Mouse (Mus musculus) forebrain, embryonic 13.5 days (tissue): Measurements from ENCODE around the gene Bmp4. TPM values are rescaled to one million over a fixed set of nuclear protein-coding genes. Genes with fewer than 3 reads are reported as not detected.

ENCODE experiments used
- ATAC-seq: fragments of 200-750 bp; cut with Nextera tagmentation; 2 replicates; pipeline ENCODE4 v1.8.0; 2017
- H3K27ac ChIP-seq: fragments of 300-500 bp; sonication (generic); 2 replicates; pipeline ENCODE4 v1.5.1; 2015; ENCODE audit warnings: inconsistent platforms, mild to moderate bottlenecking, moderate library complexity
- H3K27me3 ChIP-seq: fragments of 300-500 bp; sonication (generic); 2 replicates; pipeline ENCODE4 v1.6.1; 2015; ENCODE audit warnings: mild to moderate bottlenecking, inconsistent platforms
- H3K36me3 ChIP-seq: fragments of 300-500 bp; sonication (generic); 2 replicates; pipeline ENCODE4 v1.6.1; 2015; ENCODE audit warnings: mild to moderate bottlenecking, inconsistent platforms; ENCODE audit not compliant: poor library complexity, severe bottlenecking
- H3K4me1 ChIP-seq: fragments of 300-500 bp; sonication (generic); 2 replicates; pipeline ENCODE4 v1.6.1; 2015; ENCODE audit warnings: inconsistent platforms
- H3K4me2 ChIP-seq: fragments of 300-500 bp; sonication (generic); 2 replicates; pipeline ENCODE4 v1.6.1; 2015; ENCODE audit warnings: inconsistent platforms, mild to moderate bottlenecking, moderate library complexity
- H3K4me3 ChIP-seq: fragments of 300-500 bp; sonication (generic); 2 replicates; pipeline ENCODE4 v1.5.1; 2015; ENCODE audit warnings: mild to moderate bottlenecking, inconsistent platforms
- H3K9ac ChIP-seq: fragments of 300-500 bp; sonication (generic); 2 replicates; pipeline ENCODE4 v1.6.1; 2015; ENCODE audit warnings: mild to moderate bottlenecking, inconsistent platforms
- H3K9me3 ChIP-seq: fragments of 300-500 bp; sonication (generic); replicated peaks from 2 replicates; pipeline ENCODE4 v1.6.1; 2016; ENCODE audit warnings: inconsistent platforms
- WGBS: fragments of 180-500 bp; shearing (Covaris S2); methylation state at CpG from one replicate; pipeline ENCODE4 v1.1.7; 2015; 5-methylcytosine and 5-hydroxymethylcytosine counted together
- polyA plus RNA-seq: library from polyadenylated mRNA; unstranded; fragments of >200 nt; fragmentation: Nextera tagmentation; extraction: Ambion mirVana; gene quantifications from 2 replicates; pipeline ENCODE4 v1.2.1, GENCODE M21; 2015

The Bmp4 gene
- polyA plus RNA-seq, 1 experiment from 2014 or later, result 2.4 TPM

DNA sequence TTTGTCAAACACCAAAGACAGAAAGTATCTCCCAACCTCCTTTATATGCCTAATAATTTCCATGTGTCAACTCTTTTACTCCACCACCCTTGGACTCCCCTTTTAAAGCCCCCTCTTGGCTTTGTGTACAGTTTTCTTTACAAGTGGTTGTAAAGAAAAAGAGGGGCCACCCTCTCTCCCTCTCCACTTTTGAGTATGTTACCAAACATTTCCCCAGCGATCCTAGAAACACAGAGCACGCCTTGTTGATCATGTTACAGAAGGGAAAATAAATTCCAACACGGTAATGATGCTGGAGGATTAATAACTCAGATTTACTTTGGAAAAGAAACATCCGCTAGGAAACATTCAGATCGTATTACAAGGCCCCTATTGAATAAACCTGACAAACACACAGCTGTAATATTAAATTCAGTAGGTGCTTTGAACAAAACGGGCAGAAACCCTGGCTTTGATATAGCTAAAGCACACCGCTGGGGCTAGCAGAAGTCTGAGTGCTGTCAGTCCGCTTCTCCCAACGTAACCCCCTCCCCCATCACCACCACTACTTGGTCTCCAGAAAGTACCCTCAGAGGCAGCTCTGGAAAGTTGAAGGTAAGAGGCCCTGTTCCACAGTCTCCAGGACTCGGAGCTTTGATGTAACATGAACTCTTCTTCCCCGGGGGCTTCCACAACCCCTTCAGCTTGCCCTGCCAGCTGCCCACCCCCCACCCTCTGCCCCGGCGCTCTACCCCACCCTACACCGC is 5.3 kb downstream of the Bmp4 start:
- Histone ChIP-seq H3K4me3 (peak overlapping the region; percentile 51), H3K4me2 (peak overlapping the region; percentile 79), H3K36me3 (no peaks in the 10 kb centered on the region), H3K4me1 (peaks cover 53% of the 10 kb centered on the region), H3K9ac (no peak overlapping the region), H3K9me3 (no peaks in the 10 kb centered on the region), H3K27me3 (peaks cover 96% of the 10 kb centered on the region), H3K27ac (no peak overlapping the region)
- 5% methylated on average over 14 of the region's 14 CpGs for WGBS
- ATAC-seq, result no peak

DNA sequence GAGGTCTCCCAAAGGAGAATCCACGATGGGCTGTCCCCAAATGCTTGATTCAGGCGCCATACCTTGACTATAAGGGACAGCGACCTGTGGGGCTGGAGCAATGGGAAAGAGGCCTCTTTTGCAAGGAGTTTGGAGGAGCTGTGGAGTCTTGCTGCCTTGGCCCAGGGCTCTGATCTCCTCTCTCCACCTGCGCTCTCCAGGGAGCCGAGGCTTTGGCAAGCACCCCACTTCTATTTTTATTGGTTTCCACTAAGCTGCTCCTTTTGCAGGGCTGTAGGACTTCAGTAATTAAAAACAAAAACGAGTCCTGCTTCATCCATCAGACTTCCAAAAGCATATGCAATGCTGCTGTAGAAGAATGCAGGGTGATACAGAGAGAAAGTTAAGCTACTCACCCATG is 9.0 kb downstream of the Bmp4 start:
- Histone ChIP-seq H3K36me3 (no peaks in the 10 kb centered on the region), H3K27me3 (peaks cover 86% of the 10 kb centered on the region), H3K9ac (no peak overlapping the region), H3K4me3 (no peak overlapping the region), H3K4me1 (peaks cover 25% of the 10 kb centered on the region), H3K9me3 (no peaks in the 10 kb centered on the region), H3K4me2 (no peak overlapping the region), H3K27ac (no peak overlapping the region)
- ATAC-seq, result no peak
- 34% methylated on average over 6 of the region's 6 CpGs for WGBS

- Histone ChIP-seq H3K27ac (no peak overlapping the region), H3K9ac (0 out of 2 replicates have a peak overlapping the region, but pooled peaks have one; percentile 16), H3K4me2 (peak overlapping the region; percentile 62), H3K4me1 (peaks cover 13% of the 10 kb centered on the region), H3K4me3 (peak overlapping the region; percentile 29), H3K27me3 (peaks cover 75% of the 10 kb centered on the region), H3K36me3 (no peaks in the 10 kb centered on the region), H3K9me3 (no peaks in the 10 kb centered on the region)
- peak; percentile 73; the same call in 1 of the 2 replicates for ATAC-seq
- 3% methylated on average over 26 of the region's 31 CpGs for WGBS
These were observed 10.2 kb downstream of the Bmp4 start for GRCm38 (mm10) chr14:46380286-46380721.

GRCm38 (mm10) chr14:46379285-46379684 is 11.2 kb downstream of the Bmp4 start, which contains the start of gene Gm15217:
Gene Gm15217, plus strand, starts transcription at chr14:46379414.
- H3K27ac ChIP-seq, result no peak within 1 kb of the TSS
- H3K9ac ChIP-seq, result 0 out of 2 replicates have a peak within 1 kb of the TSS, but pooled peaks have one; percentile 16
- 87% methylated on average over 12 of the region's 12 CpGs for WGBS
- no peaks in the 10 kb centered on the region for H3K9me3 ChIP-seq
- peaks cover 65% of the 10 kb centered on the region for H3K27me3 ChIP-seq
- peak within 1 kb of the TSS; percentile 29 for H3K4me3 ChIP-seq
- peak within 1 kb of the TSS; percentile 62 for H3K4me2 ChIP-seq
- H3K36me3 ChIP-seq, result no peaks in the 10 kb centered on the region
- ATAC-seq, result no peak
- H3K4me1 ChIP-seq, result peaks cover 10% of the 10 kb centered on the region

GRCm38 (mm10) chr14:46375796-46376195 is 14.7 kb downstream of the Bmp4 start:
- Histone ChIP-seq H3K27ac (no peak overlapping the region), H3K9me3 (no peaks in the 10 kb centered on the region), H3K4me1 (peaks cover 8% of the 10 kb centered on the region), H3K4me2 (no peak overlapping the region), H3K27me3 (peaks cover 32% of the 10 kb centered on the region), H3K9ac (no peak overlapping the region), H3K36me3 (no peaks in the 10 kb centered on the region), H3K4me3 (no peak overlapping the region)
- WGBS, result 85% methylated on average over 5 of the region's 5 CpGs
- ATAC-seq, result no peak

DNA sequence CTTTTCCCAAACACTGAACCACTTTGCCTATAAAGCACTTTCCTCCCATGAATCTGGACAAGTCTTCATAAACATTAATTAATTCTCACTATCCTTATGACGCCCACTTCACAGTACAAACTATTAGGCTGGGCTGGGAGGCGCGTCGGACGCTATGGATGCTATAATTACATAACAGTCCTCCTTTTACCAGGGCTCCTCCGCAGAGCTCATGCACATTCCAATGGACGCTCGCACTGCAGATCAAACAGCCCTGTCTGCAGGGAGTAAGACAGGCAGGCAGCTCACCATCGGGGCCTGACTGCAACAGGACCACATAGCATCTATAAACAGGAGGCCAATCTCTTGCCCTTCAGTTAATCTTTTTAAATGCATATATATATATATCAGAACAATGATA is 18.0 kb downstream of the Bmp4 start:
- Histone ChIP-seq H3K4me2 (no peak overlapping the region), H3K36me3 (no peaks in the 10 kb centered on the region), H3K9ac (no peak overlapping the region), H3K27me3 (0 out of 2 replicates have a peak, but pooled peaks cover 5% of the 10 kb centered on the region), H3K9me3 (no peaks in the 10 kb centered on the region), H3K4me3 (no peak overlapping the region), H3K27ac (no peak overlapping the region), H3K4me1 (no peaks in the 10 kb centered on the region)
- no peak for ATAC-seq
- WGBS, result 32% methylated on average over 9 of the region's 9 CpGs

DNA sequence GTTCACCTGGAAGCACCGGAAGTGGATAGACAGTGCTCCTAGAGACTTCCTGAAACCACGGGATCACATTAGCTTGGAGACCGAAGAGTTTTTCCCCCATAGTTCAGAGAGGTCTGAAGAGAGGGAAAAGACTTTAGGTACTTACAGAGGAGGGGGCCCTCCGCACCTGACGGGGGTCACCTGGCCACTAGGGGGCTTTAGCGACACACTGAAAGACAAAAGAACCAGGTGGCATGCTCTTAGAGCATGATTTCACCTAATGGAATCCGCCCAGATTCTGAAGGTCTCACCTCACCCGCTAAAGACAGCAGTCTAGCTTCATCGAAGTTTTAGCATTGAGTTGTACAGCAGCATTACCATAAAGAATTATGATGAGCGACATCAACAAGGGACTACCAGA is 27.3 kb downstream of the Bmp4 start:
- Histone ChIP-seq H3K27ac (no peak overlapping the region), H3K27me3 (no peaks in the 10 kb centered on the region), H3K9ac (no peak overlapping the region), H3K4me1 (no peaks in the 10 kb centered on the region), H3K4me3 (no peak overlapping the region), H3K9me3 (no peaks in the 10 kb centered on the region), H3K36me3 (no peaks in the 10 kb centered on the region), H3K4me2 (no peak overlapping the region)
- ATAC-seq, result no peak
- 42% methylated on average over 10 of the region's 10 CpGs for WGBS

GRCm38 (mm10) chr14:46357696-46358095 is 32.8 kb downstream of the Bmp4 start:
- H3K9ac ChIP-seq, result no peak overlapping the region
- H3K9me3 ChIP-seq, result no peaks in the 10 kb centered on the region
- H3K4me1 ChIP-seq, result no peaks in the 10 kb centered on the region
- WGBS, result 90% methylated on average over 8 of the region's 8 CpGs
- no peak overlapping the region for H3K4me3 ChIP-seq
- no peak overlapping the region for H3K27ac ChIP-seq
- no peak for ATAC-seq
- H3K4me2 ChIP-seq, result no peak overlapping the region
- H3K27me3 ChIP-seq, result no peaks in the 10 kb centered on the region
- H3K36me3 ChIP-seq, result no peaks in the 10 kb centered on the region

DNA sequence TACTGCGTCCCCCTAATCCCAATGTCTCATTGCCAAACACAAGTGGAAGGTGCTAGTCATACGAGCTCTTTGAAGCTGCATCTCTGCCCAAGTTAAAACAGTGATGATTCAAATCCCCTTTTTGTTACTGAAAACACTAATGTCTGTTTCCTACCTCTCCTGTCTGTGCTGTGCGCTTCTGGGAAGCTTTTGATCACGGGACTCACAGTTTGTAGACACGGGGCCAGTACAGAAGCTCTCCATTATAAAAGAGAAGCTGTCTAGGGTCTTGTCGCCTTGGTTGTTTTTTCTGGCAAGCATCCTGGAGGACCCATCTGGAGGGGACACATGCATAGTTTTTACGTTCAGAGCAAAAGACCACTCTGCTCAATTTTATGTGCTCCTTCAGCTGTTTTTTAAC is 33.2 kb downstream of the Bmp4 start:
- no peak overlapping the region for H3K4me3 ChIP-seq
- no peak overlapping the region for H3K27ac ChIP-seq
- no peaks in the 10 kb centered on the region for H3K9me3 ChIP-seq
- H3K4me2 ChIP-seq, result no peak overlapping the region
- no peaks in the 10 kb centered on the region for H3K27me3 ChIP-seq
- H3K4me1 ChIP-seq, result no peaks in the 10 kb centered on the region
- H3K36me3 ChIP-seq, result no peaks in the 10 kb centered on the region
- WGBS, result 83% methylated on average over 7 of the region's 7 CpGs
- no peak overlapping the region for H3K9ac ChIP-seq
- no peak for ATAC-seq

DNA sequence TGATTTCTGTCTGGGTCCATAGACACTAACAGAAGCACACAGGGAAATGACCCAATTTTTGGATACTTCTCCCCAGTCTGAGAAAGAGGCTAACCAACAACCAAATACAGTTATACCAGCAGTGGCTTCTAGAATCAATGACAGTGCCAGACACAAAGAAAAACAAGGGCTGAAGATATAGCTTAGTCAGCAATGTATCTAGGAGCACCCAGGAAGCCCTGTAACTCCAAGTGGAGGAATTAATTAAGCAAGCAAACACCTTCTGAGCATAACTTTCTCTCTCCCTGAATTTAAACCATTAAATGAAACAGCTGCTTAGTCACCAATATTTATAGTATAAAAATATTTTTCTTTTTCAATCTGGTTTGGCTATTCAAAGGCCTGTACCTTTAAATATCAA is 45.7 kb downstream of the Bmp4 start:
- Histone ChIP-seq H3K4me2 (no peak overlapping the region), H3K27ac (no peak overlapping the region), H3K27me3 (no peaks in the 10 kb centered on the region), H3K36me3 (no peaks in the 10 kb centered on the region), H3K9me3 (no peaks in the 10 kb centered on the region), H3K9ac (no peak overlapping the region), H3K4me3 (no peak overlapping the region), H3K4me1 (no peaks in the 10 kb centered on the region)
- no peak for ATAC-seq

- H3K4me3 ChIP-seq, result no peak overlapping the region
- no peak overlapping the region for H3K4me2 ChIP-seq
- H3K27ac ChIP-seq, result no peak overlapping the region
- no peaks in the 10 kb centered on the region for H3K9me3 ChIP-seq
- no peak for ATAC-seq
- no peak overlapping the region for H3K9ac ChIP-seq
- H3K27me3 ChIP-seq, result no peaks in the 10 kb centered on the region
- no peaks in the 10 kb centered on the region for H3K36me3 ChIP-seq
- no peaks in the 10 kb centered on the region for H3K4me1 ChIP-seq
- WGBS, result 88% methylated on average over 11 of the region's 11 CpGs
These were observed 51.7 kb downstream of the Bmp4 start for GRCm38 (mm10) chr14:46338801-46339200.
